22 mouse cellular contexts compared by ENCODE assay signal in the genomic region with DNA sequence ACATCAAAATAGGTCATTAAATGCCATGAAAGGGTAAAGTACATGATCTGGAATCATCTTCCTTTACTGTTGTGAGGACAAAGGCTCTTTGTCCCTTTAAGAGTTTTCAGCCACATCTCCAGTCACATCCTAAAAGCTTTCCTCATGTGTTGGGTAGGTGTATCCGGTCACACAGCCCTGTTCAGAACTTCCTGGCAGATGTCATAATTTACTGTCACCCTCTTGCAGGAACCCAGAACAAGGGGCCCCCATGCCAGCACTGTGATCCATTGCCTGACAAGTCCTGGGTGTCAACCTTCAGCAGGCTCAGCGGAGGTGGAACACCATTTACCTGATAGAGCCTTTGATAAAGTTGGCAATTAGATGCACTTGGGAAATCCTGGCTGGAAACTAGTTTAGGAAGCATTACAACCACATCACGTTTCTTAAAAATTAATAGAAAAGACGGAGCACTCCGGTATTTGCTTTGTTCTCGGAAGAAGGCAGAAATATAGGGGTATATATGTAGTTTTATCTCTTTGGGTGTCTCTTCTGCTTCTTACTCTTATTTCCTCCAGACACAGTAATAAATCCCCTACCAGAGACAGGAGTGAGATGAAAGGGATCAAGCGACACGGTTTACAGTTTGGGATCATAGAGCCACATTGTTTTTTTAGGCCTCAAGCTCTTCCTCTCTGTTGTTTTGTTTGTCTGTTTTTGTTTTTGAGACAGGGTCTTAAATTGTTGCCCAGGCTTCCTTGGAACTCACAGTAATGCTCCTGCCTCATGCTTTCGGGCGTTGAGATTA.
A peak's percentile ranks its signal among the peaks of the same experiment; 100 is the strongest.
DNase-seq lines count a peak whose midpoint lies in the region; ATAC-seq and TF ChIP-seq lines count a peak whose summit lies in the region.
"Had no signal": no experiment of that assay in that cellular context is flagged by ENCODE, and none has a peak within 500 bp of the region (broad histone marks: within the 10 kb centered on the region; RNA-seq: fewer than 3 reads in every experiment).

No protein-coding gene starts in this region.

- TF ChIP-seq CTCF in kidney, postnatal 0 days (IDR thresholded peaks at IDR 0.05; ENCODE audit: low read depth): no peak

- H3K9ac ChIP-seq in heart, embryonic 12.5 days: no peak overlapping the region
- H3K9ac ChIP-seq in kidney, postnatal 0 days (ENCODE audit: low read depth, low read length): no peak overlapping the region
- H3K9ac ChIP-seq in hindbrain, embryonic 16.5 days (ENCODE audit: low read depth, low read length): no peak overlapping the region
- H3K9ac ChIP-seq: embryonic facial prominence, embryonic 15.5 days; hindbrain, embryonic 12.5 days; limb, embryonic 15.5 days; liver, postnatal 0 days; neural tube, embryonic 12.5 days; stomach, embryonic 15.5 days had no signal

- H3K4me2 ChIP-seq in heart, embryonic 12.5 days: no peak overlapping the region
- H3K4me2 ChIP-seq in kidney, postnatal 0 days (ENCODE audit: low read length): no peak overlapping the region
- H3K4me2 ChIP-seq in hindbrain, embryonic 16.5 days (ENCODE audit: low read length): no peak overlapping the region
- H3K4me2 ChIP-seq: embryonic facial prominence, embryonic 15.5 days; hindbrain, embryonic 12.5 days; limb, embryonic 15.5 days; neural tube, embryonic 12.5 days; stomach, embryonic 15.5 days had no signal

- no peaks in the 10 kb centered on the region for H3K27me3 ChIP-seq in heart, embryonic 12.5 days (replicated peaks)
- no peaks in the 10 kb centered on the region for H3K27me3 ChIP-seq in kidney, postnatal 0 days (ENCODE audit: insufficient read depth, low read length)
- H3K27me3 ChIP-seq in hindbrain, embryonic 16.5 days (replicated peaks; ENCODE audit: control insufficient read depth, insufficient read depth, low read length): no peaks in the 10 kb centered on the region
- H3K27me3 ChIP-seq: embryonic facial prominence, embryonic 15.5 days; hindbrain, embryonic 12.5 days; limb, embryonic 15.5 days; neural tube, embryonic 12.5 days; stomach, embryonic 15.5 days had no signal

- 47% methylated on average over 10 of the region's 10 CpGs for WGBS in heart, embryonic 12.5 days
- 14% methylated on average over 10 of the region's 10 CpGs for WGBS in kidney, postnatal 0 days
- WGBS in hindbrain, embryonic 16.5 days: 73% methylated on average over 10 of the region's 10 CpGs

- H3K4me3 ChIP-seq in heart, embryonic 12.5 days: no peak overlapping the region
- H3K4me3 ChIP-seq in kidney, postnatal 0 days (replicated peaks; ENCODE audit: low read depth, low read length): no peak overlapping the region
- H3K4me3 ChIP-seq in hindbrain, embryonic 16.5 days (ENCODE audit: low read length): no peak overlapping the region
- H3K4me3 ChIP-seq: embryonic facial prominence, embryonic 15.5 days; hindbrain, embryonic 12.5 days; limb, embryonic 15.5 days; midbrain, embryonic 10.5 days; neural tube, embryonic 12.5 days; stomach, embryonic 15.5 days had no signal

- H3K9me3 ChIP-seq in heart, embryonic 12.5 days (replicated peaks): no peaks in the 10 kb centered on the region
- H3K9me3 ChIP-seq in kidney, postnatal 0 days (replicated peaks; ENCODE audit: low read length): no peaks in the 10 kb centered on the region
- H3K9me3 ChIP-seq in hindbrain, embryonic 16.5 days (ENCODE audit: control insufficient read depth, low read length): no peaks in the 10 kb centered on the region
- H3K9me3 ChIP-seq: embryonic facial prominence, embryonic 15.5 days; hindbrain, embryonic 12.5 days; limb, embryonic 15.5 days; midbrain, embryonic 10.5 days; neural tube, embryonic 12.5 days; stomach, embryonic 15.5 days had no signal

- peak overlapping the region; percentile 15; the same call in 1 of the 2 replicates for H3K27ac ChIP-seq in heart, embryonic 12.5 days (ENCODE audit: poor library complexity, severe bottlenecking)
- no peak overlapping the region for H3K27ac ChIP-seq in kidney, postnatal 0 days
- H3K27ac ChIP-seq in hindbrain, embryonic 16.5 days (ENCODE audit: low read depth, low read length): no peak overlapping the region
- H3K27ac ChIP-seq: embryonic facial prominence, embryonic 15.5 days; hindbrain, embryonic 12.5 days; limb, embryonic 15.5 days; midbrain, embryonic 10.5 days; neural tube, embryonic 12.5 days; stomach, embryonic 15.5 days had no signal

- H3K36me3 ChIP-seq in heart, embryonic 12.5 days: no peaks in the 10 kb centered on the region
- no peaks in the 10 kb centered on the region for H3K36me3 ChIP-seq in kidney, postnatal 0 days (ENCODE audit: insufficient read depth, low read length)
- H3K36me3 ChIP-seq in hindbrain, embryonic 16.5 days (ENCODE audit: control insufficient read depth, insufficient read depth, low read length): no peaks in the 10 kb centered on the region
- H3K36me3 ChIP-seq: embryonic facial prominence, embryonic 15.5 days; G1E; hindbrain, embryonic 12.5 days; limb, embryonic 15.5 days; midbrain, embryonic 10.5 days; neural tube, embryonic 12.5 days; stomach, embryonic 15.5 days had no signal

- no peak for ATAC-seq in heart, embryonic 12.5 days (ENCODE audit: insufficient number of reproducible peaks, low FRiP score)
- ATAC-seq in kidney, postnatal 0 days (replicated peaks; ENCODE audit: low FRiP score, low read depth): peak; percentile 59
- ATAC-seq in hindbrain, embryonic 16.5 days: no peak
- ATAC-seq: CD4-positive, CD25-positive, alpha-beta regulatory T cell, adult 4 months; liver, postnatal 0 days had no signal

- DNase-seq in adrenal gland, adult (ENCODE audit: inconsistent age in 2 of 2, low spot score in 1 of 2): peak; percentile 10 to 43
- DNase-seq in adrenal gland, postnatal 4 days (ENCODE audit: low spot score in 2 of 2): no peak
- no peak for DNase-seq in heart, postnatal 36 days
- peak; percentile 52 for DNase-seq in kidney, postnatal 0 days (ENCODE audit: low spot score)
- DNase-seq in cerebellum, postnatal 36 days: no peak
- no peak for DNase-seq in ovary, adult 18-20 months (ENCODE audit: low spot score)
- DNase-seq: cerebellum, adult 9-10 months; gastrocnemius, postnatal 10 days; liver, postnatal 0 days; lung, postnatal 36 days; spleen, adult 18-20 months; thymus, adult 2 months had no signal

- intact Hi-C loops in heart, postnatal 36 days (cut with DNase I): no loop called here

- peaks cover 14% of the 10 kb centered on the region for H3K4me1 ChIP-seq in heart, embryonic 12.5 days (replicated peaks)
- H3K4me1 ChIP-seq in kidney, postnatal 0 days (replicated peaks; ENCODE audit: insufficient read depth, low read length): no peaks in the 10 kb centered on the region; the same call in 1 of the 2 replicates
- H3K4me1 ChIP-seq in hindbrain, embryonic 16.5 days (ENCODE audit: control insufficient read depth, insufficient read depth, low read depth, low read length): no peaks in the 10 kb centered on the region
- H3K4me1 ChIP-seq: embryonic facial prominence, embryonic 15.5 days; hindbrain, embryonic 12.5 days; limb, embryonic 15.5 days; midbrain, embryonic 10.5 days; neural tube, embryonic 12.5 days; stomach, embryonic 15.5 days had no signal

Comparison
In these comparisons a context has a peak if more than half of its experiments do, and no peak if none do; other contexts are left out.
1. DNase-seq: peak in adrenal gland, adult (2 of 2) and kidney, postnatal 0 days (single experiment); none in adrenal gland, postnatal 4 days (0 of 2), heart, postnatal 36 days (0 of 2), cerebellum, postnatal 36 days (0 of 2) and ovary, adult 18-20 months (single experiment).